Mouse (Mus musculus) retina, adult 2 months (tissue): Measurements from ENCODE around the gene Pigyl.

ENCODE experiments used
- DNase-seq: peaks from one replicate; pipeline ENCODE4 v3.0.0-alpha.2; 2012; ENCODE audit warnings: low read depth, low spot score

The Pigyl gene

DNA sequence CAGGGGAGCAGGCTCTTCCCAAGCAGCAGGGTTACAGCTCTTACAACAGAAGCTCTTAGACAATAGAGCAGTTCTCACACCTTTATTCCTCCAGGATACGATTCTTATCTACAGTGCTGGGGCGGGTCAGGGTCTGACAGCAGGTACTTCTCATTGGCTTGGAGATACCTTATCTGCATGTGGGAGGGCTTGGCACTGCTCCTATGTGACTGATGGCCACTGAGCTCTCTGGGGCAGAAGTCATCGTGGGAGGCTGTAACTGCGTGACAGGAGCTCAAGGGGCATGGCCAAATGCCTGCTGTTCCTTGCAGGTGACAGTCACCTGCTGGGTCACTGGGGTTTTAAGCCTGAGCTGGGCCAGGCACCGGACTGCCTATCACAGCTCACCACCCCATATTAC, 39.8 kb downstream of the Pigyl start:
- DNase-seq = no peak
